ENCODE assay signal across 26 mouse cellular contexts in genomic region chr2:92505291-92505690, GRCm38 (mm10).
"Had no signal": no experiment of that assay in that cellular context is flagged by ENCODE, and none has a peak within 500 bp of the region (broad histone marks: within the 10 kb centered on the region; RNA-seq: fewer than 3 reads in every experiment).

No protein-coding gene starts in this region.

- DNase-seq: cerebellum, adult 18-20 months; cerebellum, adult 2 months; cerebellum, adult 8-10 months; cerebellum, adult 9-10 months; cerebellum, adult 9-11 months; cerebellum, postnatal 10 days; cerebellum, postnatal 14 days; cerebellum, postnatal 25 days; cerebellum, postnatal 36 days; embryo, embryonic 11 days; forebrain, postnatal 0 days; gastrocnemius, postnatal 10 days; gastrocnemius, postnatal 14 days; gastrocnemius, postnatal 25 days; heart, adult 18-20 months had no signal

- H3K4me2 ChIP-seq: embryonic facial prominence, embryonic 12.5 days; embryonic facial prominence, embryonic 13.5 days; embryonic facial prominence, embryonic 15.5 days; forebrain, embryonic 12.5 days; forebrain, embryonic 13.5 days; forebrain, embryonic 15.5 days had no signal

- H3K9me3 ChIP-seq: embryonic facial prominence, embryonic 10.5 days; embryonic facial prominence, embryonic 12.5 days; embryonic facial prominence, embryonic 13.5 days; embryonic facial prominence, embryonic 15.5 days; forebrain, embryonic 12.5 days; forebrain, embryonic 13.5 days; forebrain, embryonic 15.5 days had no signal

- H3K36me3 ChIP-seq: embryonic facial prominence, embryonic 10.5 days; embryonic facial prominence, embryonic 12.5 days; embryonic facial prominence, embryonic 13.5 days; embryonic facial prominence, embryonic 15.5 days; forebrain, embryonic 10.5 days; forebrain, embryonic 12.5 days; forebrain, embryonic 15.5 days had no signal

- H3K4me3 ChIP-seq: embryonic facial prominence, embryonic 10.5 days; embryonic facial prominence, embryonic 12.5 days; embryonic facial prominence, embryonic 13.5 days; embryonic facial prominence, embryonic 15.5 days; erythroblast, embryonic 14.5 days; forebrain, embryonic 10.5 days; forebrain, embryonic 12.5 days; forebrain, embryonic 13.5 days; forebrain, embryonic 15.5 days had no signal

- H3K4me1 ChIP-seq: embryonic facial prominence, embryonic 10.5 days; embryonic facial prominence, embryonic 12.5 days; embryonic facial prominence, embryonic 13.5 days; embryonic facial prominence, embryonic 15.5 days; forebrain, embryonic 13.5 days had no signal

- H3K27ac ChIP-seq: embryonic facial prominence, embryonic 10.5 days; embryonic facial prominence, embryonic 12.5 days; embryonic facial prominence, embryonic 13.5 days; embryonic facial prominence, embryonic 15.5 days; forebrain, embryonic 10.5 days; forebrain, embryonic 12.5 days; forebrain, embryonic 13.5 days; forebrain, embryonic 15.5 days had no signal

- H3K27me3 ChIP-seq: embryonic facial prominence, embryonic 12.5 days; embryonic facial prominence, embryonic 13.5 days; embryonic facial prominence, embryonic 15.5 days; forebrain, embryonic 12.5 days; forebrain, embryonic 13.5 days; forebrain, embryonic 15.5 days had no signal

- ATAC-seq: forebrain, embryonic 13.5 days; forebrain, embryonic 14.5 days; forebrain, embryonic 15.5 days; forebrain, embryonic 16.5 days; forebrain, postnatal 0 days had no signal

- H3K9ac ChIP-seq: embryonic facial prominence, embryonic 12.5 days; embryonic facial prominence, embryonic 13.5 days; embryonic facial prominence, embryonic 15.5 days; forebrain, embryonic 12.5 days; forebrain, embryonic 13.5 days; forebrain, embryonic 15.5 days; forebrain, postnatal 0 days had no signal
